Mouse (Mus musculus): Measurements from ENCODE around the gene Grb2. TPM values are rescaled to one million over a fixed set of nuclear protein-coding genes. Genes with fewer than 3 reads are reported as not detected.

The Grb2 gene
- polyA plus RNA-seq, 1 experiment from 2014 or later = 66.7 TPM

GRCm38 (mm10) chr11:115716410-115717338, 8.3 kb upstream of the Grb2 start:
- Histone ChIP-seq H3K4me1 (ENCODE audit: control insufficient read depth, insufficient read depth, low read length) (no peaks in the 10 kb centered on the region), H3K27ac (replicated peaks; ENCODE audit: low read depth, low read length) (no peak overlapping the region), H3K4me2 (ENCODE audit: low read depth, low read length) (no peak overlapping the region), H3K4me3 (ENCODE audit: low read depth, low read length) (no peak overlapping the region), H3K27me3 (replicated peaks; ENCODE audit: control insufficient read depth, insufficient read depth, low read length) (no peaks in the 10 kb centered on the region), H3K9ac (ENCODE audit: low read depth, low read length) (no peak overlapping the region), H3K36me3 (ENCODE audit: control insufficient read depth, insufficient read depth, low read length) (no peaks in the 10 kb centered on the region), H3K9me3 (ENCODE audit: control insufficient read depth, low read length) (no peaks in the 10 kb centered on the region)
- DNase-seq (ENCODE audit: low spot score) = no peak
- 63% methylated on average over 14 of the region's 15 CpGs for WGBS
- no peak for ATAC-seq (ENCODE audit: low read depth)

- WGBS = 11% methylated on average over 4 of the region's 7 CpGs
- Histone ChIP-seq H3K4me3 (ENCODE audit: low read depth, low read length) (no peak overlapping the region), H3K4me1 (ENCODE audit: control insufficient read depth, insufficient read depth, low read length) (no peaks in the 10 kb centered on the region), H3K27ac (replicated peaks; ENCODE audit: low read depth, low read length) (no peak overlapping the region), H3K27me3 (replicated peaks; ENCODE audit: control insufficient read depth, insufficient read depth, low read length) (no peaks in the 10 kb centered on the region), H3K36me3 (ENCODE audit: control insufficient read depth, insufficient read depth, low read length) (no peaks in the 10 kb centered on the region), H3K4me2 (ENCODE audit: low read depth, low read length) (no peak overlapping the region), H3K9me3 (ENCODE audit: control insufficient read depth, low read length) (no peaks in the 10 kb centered on the region), H3K9ac (ENCODE audit: low read depth, low read length) (no peak overlapping the region)
- DNase-seq (ENCODE audit: low spot score) (peak; percentile 32), ATAC-seq (ENCODE audit: low read depth) (no peak)
These were observed 6.1 kb upstream of the Grb2 start for GRCm38 (mm10) chr11:115714491-115714890.

GRCm38 (mm10) chr11:115713447-115713846, 5.0 kb upstream of the Grb2 start:
- no peaks in the 10 kb centered on the region for H3K27me3 ChIP-seq (replicated peaks; ENCODE audit: control insufficient read depth, insufficient read depth, low read length)
- no peak for DNase-seq (ENCODE audit: low spot score)

GRCm38 (mm10) chr11:115712674-115713298, 4.4 kb upstream of the Grb2 start:
- Histone ChIP-seq H3K4me3 (ENCODE audit: low read depth, low read length) (no peak overlapping the region), H3K36me3 (ENCODE audit: control insufficient read depth, insufficient read depth, low read length) (no peaks in the 10 kb centered on the region), H3K4me2 (ENCODE audit: low read depth, low read length) (no peak overlapping the region), H3K27ac (replicated peaks; ENCODE audit: low read depth, low read length) (no peak overlapping the region), H3K9ac (ENCODE audit: low read depth, low read length) (no peak overlapping the region), H3K4me1 (ENCODE audit: control insufficient read depth, insufficient read depth, low read length) (no peaks in the 10 kb centered on the region), H3K9me3 (ENCODE audit: control insufficient read depth, low read length) (no peaks in the 10 kb centered on the region), H3K27me3 (replicated peaks; ENCODE audit: control insufficient read depth, insufficient read depth, low read length) (no peaks in the 10 kb centered on the region)
- ATAC-seq (ENCODE audit: low read depth) (no peak), DNase-seq (ENCODE audit: low spot score) (no peak)
- 70% methylated on average over 12 of the region's 12 CpGs for WGBS

More at GRCm38 (mm10) chr11:115713447-115713846, 5.0 kb upstream of the Grb2 start:
- Histone ChIP-seq H3K4me1 (ENCODE audit: control insufficient read depth, insufficient read depth, low read length) (no peaks in the 10 kb centered on the region), H3K4me3 (ENCODE audit: low read depth, low read length) (no peak overlapping the region), H3K9me3 (ENCODE audit: control insufficient read depth, low read length) (no peaks in the 10 kb centered on the region), H3K27ac (replicated peaks; ENCODE audit: low read depth, low read length) (no peak overlapping the region), H3K4me2 (ENCODE audit: low read depth, low read length) (no peak overlapping the region), H3K9ac (ENCODE audit: low read depth, low read length) (no peak overlapping the region), H3K36me3 (ENCODE audit: control insufficient read depth, insufficient read depth, low read length) (no peaks in the 10 kb centered on the region)
- WGBS = 94% methylated on average over 3 of the region's 3 CpGs
- no peak for ATAC-seq (ENCODE audit: low read depth)

- H3K4me1 ChIP-seq (ENCODE audit: control insufficient read depth, insufficient read depth, low read length) = no peaks in the 10 kb centered on the region
- no peak overlapping the region for H3K4me2 ChIP-seq (ENCODE audit: low read depth, low read length)
These were observed 3.9 kb upstream of the Grb2 start for GRCm38 (mm10) chr11:115712268-115712667.

GRCm38 (mm10) chr11:115711133-115711532, 2.7 kb upstream of the Grb2 start:
- Histone ChIP-seq H3K4me2 (ENCODE audit: low read depth, low read length) (no peak overlapping the region), H3K27me3 (replicated peaks; ENCODE audit: control insufficient read depth, insufficient read depth, low read length) (no peaks in the 10 kb centered on the region), H3K9ac (ENCODE audit: low read depth, low read length) (no peak overlapping the region), H3K9me3 (ENCODE audit: control insufficient read depth, low read length) (no peaks in the 10 kb centered on the region), H3K4me1 (ENCODE audit: control insufficient read depth, insufficient read depth, low read length) (peaks cover 9% of the 10 kb centered on the region), H3K27ac (replicated peaks; ENCODE audit: low read depth, low read length) (no peak overlapping the region), H3K4me3 (ENCODE audit: low read depth, low read length) (no peak overlapping the region), H3K36me3 (ENCODE audit: control insufficient read depth, insufficient read depth, low read length) (no peaks in the 10 kb centered on the region)
- DNase-seq (ENCODE audit: low spot score) = no peak
- 84% methylated on average over 9 of the region's 9 CpGs for WGBS
- ATAC-seq (ENCODE audit: low read depth) = no peak

More at GRCm38 (mm10) chr11:115712268-115712667, 3.9 kb upstream of the Grb2 start:
- Histone ChIP-seq H3K4me3 (ENCODE audit: low read depth, low read length) (no peak overlapping the region), H3K9me3 (ENCODE audit: control insufficient read depth, low read length) (no peaks in the 10 kb centered on the region), H3K27me3 (replicated peaks; ENCODE audit: control insufficient read depth, insufficient read depth, low read length) (no peaks in the 10 kb centered on the region), H3K36me3 (ENCODE audit: control insufficient read depth, insufficient read depth, low read length) (no peaks in the 10 kb centered on the region), H3K27ac (replicated peaks; ENCODE audit: low read depth, low read length) (no peak overlapping the region), H3K9ac (ENCODE audit: low read depth, low read length) (no peak overlapping the region)
- ATAC-seq (ENCODE audit: low read depth) (no peak), DNase-seq (ENCODE audit: low spot score) (no peak)
- 46% methylated on average over 2 of the region's 2 CpGs for WGBS

GRCm38 (mm10) chr11:115709829-115710559, 1.6 kb upstream of the Grb2 start:
- no peak for ATAC-seq (ENCODE audit: low read depth)
- H3K4me1 ChIP-seq (ENCODE audit: control insufficient read depth, insufficient read depth, low read length) = peaks cover 9% of the 10 kb centered on the region
- DNase-seq (ENCODE audit: low spot score) = no peak
- no peak overlapping the region for H3K4me3 ChIP-seq (ENCODE audit: low read depth, low read length)
- H3K27me3 ChIP-seq (replicated peaks; ENCODE audit: control insufficient read depth, insufficient read depth, low read length) = no peaks in the 10 kb centered on the region
- H3K9me3 ChIP-seq (ENCODE audit: control insufficient read depth, low read length) = no peaks in the 10 kb centered on the region
- no peak overlapping the region for H3K27ac ChIP-seq (replicated peaks; ENCODE audit: low read depth, low read length)
- 55% methylated on average over 6 of the region's 6 CpGs for WGBS
- no peaks in the 10 kb centered on the region for H3K36me3 ChIP-seq (ENCODE audit: control insufficient read depth, insufficient read depth, low read length)
- H3K4me2 ChIP-seq (ENCODE audit: low read depth, low read length) = peak overlapping the region; percentile 79
- H3K9ac ChIP-seq (ENCODE audit: low read depth, low read length) = no peak overlapping the region

GRCm38 (mm10) chr11:115708956-115709828, 795 bp upstream of the Grb2 start:
- no peaks in the 10 kb centered on the region for H3K9me3 ChIP-seq (ENCODE audit: control insufficient read depth, low read length)
- ATAC-seq (ENCODE audit: low read depth) (peak; percentile 59), DNase-seq (ENCODE audit: low spot score) (peak; percentile 41)
- H3K9ac ChIP-seq (ENCODE audit: low read depth, low read length) = peak overlapping the region; percentile 98
- H3K4me3 ChIP-seq (ENCODE audit: low read depth, low read length) = peak overlapping the region; percentile 100
- peak overlapping the region; percentile 79 for H3K4me2 ChIP-seq (ENCODE audit: low read depth, low read length)
- peak overlapping the region; percentile 61 for H3K27ac ChIP-seq (replicated peaks; ENCODE audit: low read depth, low read length)
- H3K27me3 ChIP-seq (replicated peaks; ENCODE audit: control insufficient read depth, insufficient read depth, low read length) = no peaks in the 10 kb centered on the region
- H3K4me1 ChIP-seq (ENCODE audit: control insufficient read depth, insufficient read depth, low read length) = peaks cover 9% of the 10 kb centered on the region
- WGBS = 2% methylated on average over 23 of the region's 23 CpGs
- no peaks in the 10 kb centered on the region for H3K36me3 ChIP-seq (ENCODE audit: control insufficient read depth, insufficient read depth, low read length)

Measured in embryonic facial prominence, embryonic 14.5 days (tissue).